Mouse (Mus musculus): Measurements from ENCODE around the gene Fntb.

Fntb gene

GRCm38 (mm10) chr12:76886826-76887225, 121.4 kb downstream of the Fntb start:
- no peak for DNase-seq (ENCODE audit: low spot score in 2 of 2)

GRCm38 (mm10) chr12:76887941-76888340, 122.6 kb downstream of the Fntb start:
- DNase-seq (ENCODE audit: low spot score in 2 of 2), result no peak

GRCm38 (mm10) chr12:76889404-76890184, 124.2 kb downstream of the Fntb start:
- DNase-seq (ENCODE audit: low spot score in 2 of 2), result no peak

- DNase-seq (ENCODE audit: low spot score in 2 of 2), result no peak
Measured at GRCm38 (mm10) chr12:76891160-76891559, 125.8 kb downstream of the Fntb start.

DNA sequence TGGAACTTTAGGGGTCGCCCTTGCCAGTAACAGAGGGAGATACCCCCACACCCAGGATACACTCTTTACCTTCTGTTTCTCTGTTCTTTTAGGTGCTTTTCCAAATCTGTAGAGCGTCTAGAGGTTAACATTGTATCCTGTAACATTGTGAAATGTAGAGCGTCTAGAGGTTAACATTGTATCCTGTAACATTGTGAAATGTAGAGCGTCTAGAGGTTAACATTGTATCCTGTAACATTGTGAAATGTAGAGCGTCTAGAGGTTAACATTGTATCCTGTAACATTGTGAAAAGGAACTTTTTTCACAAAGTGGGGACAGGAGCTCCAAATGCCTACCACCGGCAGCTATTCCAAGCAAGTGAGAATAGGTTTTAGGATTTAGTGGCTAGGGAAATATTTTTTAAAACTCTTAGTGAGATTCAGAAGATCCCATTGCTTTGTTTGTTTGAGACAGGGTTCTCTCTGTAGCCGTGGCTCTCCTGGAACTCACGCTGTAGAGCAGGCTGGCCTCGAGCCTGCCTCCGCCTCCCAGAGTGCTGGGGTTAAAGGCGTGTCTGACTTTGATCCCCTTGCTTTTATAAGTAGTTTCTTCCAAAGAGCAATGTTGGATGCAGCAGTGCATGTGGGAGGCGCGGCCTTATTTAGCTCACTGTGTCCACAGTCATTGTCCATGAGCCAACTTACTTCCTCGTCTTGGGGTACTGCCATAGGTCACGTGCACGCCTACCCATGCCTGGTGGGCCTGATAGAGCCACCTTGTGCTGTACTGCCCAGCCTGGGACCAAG, 127.7 kb downstream of the Fntb start:
- no peak for DNase-seq (ENCODE audit: low spot score in 2 of 2)

GRCm38 (mm10) chr12:76894792-76895559, 129.6 kb downstream of the Fntb start:
- no peak for DNase-seq (ENCODE audit: low spot score in 2 of 2)

GRCm38 (mm10) chr12:76895777-76896176, 130.4 kb downstream of the Fntb start:
- DNase-seq (ENCODE audit: low spot score in 2 of 2), result no peak

DNA sequence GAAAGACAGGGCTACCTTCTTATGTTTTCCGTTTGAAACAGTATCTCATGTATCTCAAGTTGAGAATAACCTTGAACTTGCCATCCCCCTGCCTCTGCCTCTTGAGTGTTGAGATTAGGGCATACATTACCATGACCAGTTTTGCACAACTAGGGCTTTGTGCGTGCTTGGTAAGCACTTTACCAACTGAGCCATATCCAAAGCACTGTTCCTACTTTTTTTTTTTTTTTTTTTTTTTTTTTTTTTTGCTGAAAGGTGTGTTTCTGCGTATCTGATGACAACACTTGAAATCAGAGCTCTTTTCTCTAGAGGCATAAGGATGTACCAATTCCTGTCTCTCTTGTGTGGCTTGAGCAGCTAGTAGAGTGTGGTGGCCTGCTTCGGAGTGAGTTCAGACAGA, 131.2 kb downstream of the Fntb start:
- DNase-seq (ENCODE audit: low spot score in 2 of 2), result no peak

- DNase-seq (ENCODE audit: low spot score in 2 of 2), result no peak
Measured at GRCm38 (mm10) chr12:76897006-76897405, 131.6 kb downstream of the Fntb start.

- DNase-seq (ENCODE audit: low spot score in 2 of 2), result no peak
Measured at GRCm38 (mm10) chr12:76898141-76898540, 132.8 kb downstream of the Fntb start.

- no peak for DNase-seq (ENCODE audit: low spot score in 2 of 2)
Measured at GRCm38 (mm10) chr12:76899261-76899975, 134.0 kb downstream of the Fntb start.

- DNase-seq (ENCODE audit: low spot score in 2 of 2), result no peak
Measured at GRCm38 (mm10) chr12:76901508-76902294, 136.3 kb downstream of the Fntb start.

GRCm38 (mm10) chr12:76906278-76906677, 140.9 kb downstream of the Fntb start:
- no peak for DNase-seq (ENCODE audit: low spot score in 2 of 2)

DNA sequence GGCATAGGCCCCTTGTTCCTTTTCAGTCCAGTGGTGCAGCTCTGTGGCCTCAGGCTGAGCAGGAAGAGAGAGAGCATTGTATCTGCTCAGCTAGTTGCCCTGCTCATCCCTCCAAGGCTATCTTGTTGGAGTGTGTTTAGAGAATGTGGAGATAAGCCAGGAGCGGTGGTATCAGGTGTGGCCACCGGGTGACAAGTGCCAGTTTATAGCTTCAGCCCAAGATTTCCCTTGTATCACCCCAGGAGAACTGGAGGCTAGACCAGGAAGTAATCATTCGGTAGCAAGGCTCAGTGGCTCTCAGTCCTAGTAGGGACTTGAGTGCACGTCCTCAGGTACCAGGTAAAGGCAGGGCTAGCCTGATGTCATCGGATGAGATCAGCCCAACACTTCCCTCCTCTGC, 143.8 kb downstream of the Fntb start:
- no peak for DNase-seq (ENCODE audit: low spot score in 2 of 2)

DNA sequence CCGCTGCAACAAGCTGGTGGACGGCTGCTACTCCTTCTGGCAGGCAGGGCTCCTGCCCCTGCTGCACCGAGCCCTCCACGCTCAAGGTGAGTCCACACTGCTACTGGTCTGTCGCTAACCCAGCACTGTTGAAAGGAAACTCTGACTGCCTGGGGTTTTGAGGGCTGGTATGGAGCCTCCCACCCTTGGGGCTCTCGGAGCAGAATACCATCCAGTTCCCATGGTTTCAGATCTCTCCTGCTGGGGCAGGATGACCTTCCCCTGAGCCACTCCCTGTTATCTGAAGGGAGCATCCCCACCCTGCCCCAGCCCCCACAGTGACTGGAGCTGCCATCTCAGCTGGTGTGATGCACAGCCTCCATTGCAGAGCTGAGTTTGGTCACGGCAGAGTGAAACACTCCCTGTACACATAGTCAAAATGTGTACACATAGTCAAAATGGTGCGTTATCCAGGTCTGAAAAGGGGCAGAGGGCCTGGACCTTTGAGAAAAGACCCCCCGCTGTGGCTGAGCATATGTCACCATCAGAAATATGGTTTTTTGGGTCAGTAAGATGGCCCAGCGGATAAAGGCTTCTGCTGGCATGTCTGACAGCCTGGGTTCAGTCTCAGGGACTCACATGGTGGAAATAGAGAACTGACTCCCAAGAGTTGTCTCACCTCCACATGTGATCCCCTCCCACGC, 145.0 kb downstream of the Fntb start:
- no peak for DNase-seq (ENCODE audit: low spot score in 2 of 2)

DNA sequence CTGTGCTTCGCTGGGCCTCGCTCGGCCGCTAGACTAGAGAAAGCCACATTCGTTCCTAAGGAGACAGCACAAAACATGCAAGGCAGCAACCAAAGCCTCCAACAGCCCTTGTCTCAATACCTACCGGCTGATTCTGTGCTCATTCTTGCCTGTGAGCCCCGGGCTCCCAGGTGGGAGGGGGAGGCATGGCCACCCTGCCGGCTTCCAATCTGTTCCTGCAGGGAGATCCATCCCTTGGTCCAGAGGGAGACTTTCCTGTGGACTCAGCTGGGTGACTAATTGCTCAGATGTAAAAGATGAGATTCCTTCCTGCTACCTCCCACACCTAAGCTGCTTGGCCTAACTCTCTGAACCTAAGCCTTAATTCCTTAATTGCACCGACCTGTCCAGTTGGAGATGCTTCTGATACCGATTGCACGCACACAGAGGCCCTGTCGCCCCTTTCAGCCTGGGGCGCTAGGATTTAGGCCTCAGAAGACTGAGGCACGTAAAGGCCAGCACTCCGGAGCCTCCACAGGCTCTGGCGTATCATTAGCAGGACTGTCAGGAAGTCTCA, 145.9 kb downstream of the Fntb start:
- DNase-seq (ENCODE audit: low spot score in 2 of 2), result no peak

DNA sequence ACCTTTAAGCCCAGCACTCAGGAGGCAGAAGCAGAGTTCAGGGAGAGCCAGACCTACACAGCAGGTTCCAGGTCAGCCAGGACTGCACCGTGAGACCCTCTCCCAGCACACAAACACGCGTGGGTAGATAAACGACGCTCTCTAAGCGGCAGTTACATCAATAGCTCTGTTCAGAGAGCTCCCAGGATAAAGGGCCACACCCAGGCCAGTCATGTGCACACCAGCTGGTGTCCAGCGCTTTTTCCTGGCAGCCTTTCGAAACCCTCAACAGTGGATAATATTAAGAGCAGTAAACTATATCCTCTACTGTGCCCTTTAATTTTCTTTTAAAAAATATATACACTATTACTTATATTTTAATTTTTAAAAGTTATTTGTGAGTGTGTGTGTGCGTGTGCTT, 146.8 kb downstream of the Fntb start:
- DNase-seq (ENCODE audit: low spot score in 2 of 2), result no peak

GRCm38 (mm10) chr12:76916163-76916562, 150.8 kb downstream of the Fntb start:
- DNase-seq (ENCODE audit: low spot score in 2 of 2), result no peak

- no peak for DNase-seq (ENCODE audit: low spot score in 2 of 2)
Measured at GRCm38 (mm10) chr12:76918113-76918512, 152.7 kb downstream of the Fntb start.

- DNase-seq (ENCODE audit: low spot score in 2 of 2), result no peak
Measured at GRCm38 (mm10) chr12:76918855-76919254, 153.5 kb downstream of the Fntb start.

Measured in urinary bladder, postnatal 36 days (tissue).